Mouse (Mus musculus) brain, embryonic 14.5 days (tissue): ENCODE data around the gene Nexn.

Source experiments
- CTCF ChIP-seq: fragments of 200-500 bp; IDR thresholded peaks from 2 replicates; pipeline ENCODE4 v1.5.1; 2012; ENCODE audit warnings: inconsistent platforms, mild to moderate bottlenecking, moderate library complexity, borderline replicate concordance; ENCODE audit not compliant: insufficient read depth, insufficient read length; ENCODE audit errors: extremely low read depth
- POLR2A ChIP-seq: fragments of 200-500 bp; IDR thresholded peaks from 2 replicates; pipeline ENCODE4 v1.6.1; 2012; ENCODE audit warnings: mild to moderate bottlenecking, inconsistent platforms, borderline replicate concordance; ENCODE audit not compliant: poor library complexity, insufficient read depth, insufficient read length, severe bottlenecking; ENCODE audit errors: extremely low read depth

GRCm38 (mm10) chr3:152229271-152229670 lies 36.9 kb downstream of the Nexn start:
- TF ChIP-seq CTCF (no peak), POLR2A (no peak)
